Mouse (Mus musculus) embryonic facial prominence, embryonic 14.5 days (tissue): ENCODE results near the gene Dnajc19. TPM values are rescaled to one million over a fixed set of nuclear protein-coding genes. Genes with fewer than 3 reads are reported as not detected.

ENCODE experiments used
- ATAC-seq: fragments of 200-750 bp; cut with Nextera tagmentation; 2 replicates; pipeline ENCODE4 v1.8.0; 2017; ENCODE audit warnings: low read depth, moderate number of reproducible peaks, moderate TSS enrichment
- DNase-seq: peaks from one replicate; pipeline ENCODE4 v3.0.0-alpha.2; 2015; ENCODE audit warnings: low spot score
- H3K27ac ChIP-seq: fragments of 300-500 bp; sonication (generic); replicated peaks from 2 replicates; pipeline ENCODE4 v1.5.1; 2014; ENCODE audit warnings: low read depth, mild to moderate bottlenecking, low read length, moderate library complexity
- H3K27me3 ChIP-seq: fragments of 300-500 bp; sonication (generic); replicated peaks from 2 replicates; pipeline ENCODE4 v1.6.1; 2014; ENCODE audit warnings: low read length; ENCODE audit not compliant: control insufficient read depth, insufficient read depth
- H3K36me3 ChIP-seq: fragments of 300-500 bp; sonication (generic); 2 replicates; pipeline ENCODE4 v1.6.1; 2014; ENCODE audit warnings: low read length, mixed read lengths; ENCODE audit not compliant: control insufficient read depth, insufficient read depth
- H3K4me1 ChIP-seq: fragments of 300-500 bp; sonication (generic); 2 replicates; pipeline ENCODE4 v1.6.1; 2014; ENCODE audit warnings: antibody characterized with exemption, low read length; ENCODE audit not compliant: control insufficient read depth, insufficient read depth
- H3K4me2 ChIP-seq: fragments of 300-500 bp; sonication (generic); 2 replicates; pipeline ENCODE4 v1.6.1; 2014; ENCODE audit warnings: low read depth, mild to moderate bottlenecking, low read length, moderate library complexity, mixed read lengths
- H3K4me3 ChIP-seq: fragments of 300-500 bp; sonication (generic); 2 replicates; pipeline ENCODE4 v1.5.1; 2014; ENCODE audit warnings: low read depth, mild to moderate bottlenecking, low read length
- H3K9ac ChIP-seq: fragments of 300-500 bp; sonication (generic); 2 replicates; pipeline ENCODE4 v1.6.1; 2014; ENCODE audit warnings: low read depth, mild to moderate bottlenecking, low read length, moderate library complexity, mixed read lengths
- H3K9me3 ChIP-seq: fragments of 300-500 bp; sonication (generic); 2 replicates; pipeline ENCODE4 v1.6.1; 2016; ENCODE audit warnings: low read length; ENCODE audit not compliant: control insufficient read depth
- WGBS: fragments of 180-500 bp; shearing (Covaris S2); extraction: QIAGEN DNeasy Blood & Tissue Kit; methylation state at CpG from one replicate; pipeline ENCODE4 v1.1.7; 2014; 5-methylcytosine and 5-hydroxymethylcytosine counted together
- polyA plus RNA-seq: library from polyadenylated mRNA; unstranded; fragments of >200 nt; fragmentation: Nextera tagmentation; extraction: Ambion mirVana; gene quantifications from 2 replicates; pipeline ENCODE4 v1.2.1, GENCODE M21; 2014

Dnajc19 gene
- polyA plus RNA-seq, 1 experiment from 2014 or later, result 138 TPM

- H3K36me3 ChIP-seq, result no peaks in the 10 kb centered on the region
- H3K4me1 ChIP-seq, result peaks cover 10% of the 10 kb centered on the region; the same call in 1 of the 2 replicates
- peak overlapping the region; percentile 97 for H3K4me3 ChIP-seq
- no peaks in the 10 kb centered on the region for H3K9me3 ChIP-seq
- 0% methylated on average over 25 of the region's 70 CpGs for WGBS
- peak overlapping the region; percentile 100 for H3K9ac ChIP-seq
- peak overlapping the region; percentile 92 for H3K27ac ChIP-seq
- peak overlapping the region; percentile 71 for H3K4me2 ChIP-seq
- no peaks in the 10 kb centered on the region for H3K27me3 ChIP-seq
- peak; percentile 19; the same call in 1 of the 2 replicates for ATAC-seq
- peak; percentile 13 for DNase-seq
Observed at GRCm38 (mm10) chr3:34020382-34021258, 60.5 kb downstream of the Dnajc19 start.

GRCm38 (mm10) chr3:34019540-34020381, 61.4 kb downstream of the Dnajc19 start, which contains the start of gene Fxr1:
Fxr1 (plus strand) TSS chr3:34019943.
- peak; percentile 98 for ATAC-seq
- Histone ChIP-seq H3K36me3 (no peaks in the 10 kb centered on the region), H3K4me2 (peak within 1 kb of the TSS; percentile 71), H3K4me1 (peaks cover 10% of the 10 kb centered on the region; the same call in 1 of the 2 replicates), H3K9me3 (0 out of 2 replicates have a peak, but pooled peaks cover 3% of the 10 kb centered on the region), H3K27me3 (no peaks in the 10 kb centered on the region), H3K4me3 (peak within 1 kb of the TSS; percentile 97), H3K9ac (peak within 1 kb of the TSS; percentile 100), H3K27ac (peak within 1 kb of the TSS; percentile 92)
- DNase-seq, result peak; percentile 93
- WGBS, result under 1% methylated on average over 37 of the region's 97 CpGs

GRCm38 (mm10) chr3:34008191-34008590, 72.9 kb downstream of the Dnajc19 start:
- Histone ChIP-seq H3K4me1 (no peaks in the 10 kb centered on the region), H3K9me3 (no peaks in the 10 kb centered on the region)
- WGBS, result 43% methylated on average over 6 of the region's 6 CpGs

GRCm38 (mm10) chr3:34007611-34008010, 73.5 kb downstream of the Dnajc19 start:
- Histone ChIP-seq H3K36me3 (no peaks in the 10 kb centered on the region), H3K4me3 (no peak overlapping the region), H3K9me3 (no peaks in the 10 kb centered on the region), H3K4me1 (no peaks in the 10 kb centered on the region), H3K9ac (no peak overlapping the region), H3K4me2 (no peak overlapping the region), H3K27me3 (no peaks in the 10 kb centered on the region), H3K27ac (no peak overlapping the region)
- no peak for DNase-seq
- no peak for ATAC-seq
- 59% methylated on average over 4 of the region's 4 CpGs for WGBS

More at GRCm38 (mm10) chr3:34008191-34008590, 72.9 kb downstream of the Dnajc19 start:
- no peak for DNase-seq
- Histone ChIP-seq H3K36me3 (no peaks in the 10 kb centered on the region), H3K4me3 (no peak overlapping the region), H3K27me3 (no peaks in the 10 kb centered on the region), H3K4me2 (no peak overlapping the region), H3K27ac (no peak overlapping the region), H3K9ac (no peak overlapping the region)
- ATAC-seq, result no peak

- H3K9me3 ChIP-seq, result no peaks in the 10 kb centered on the region
- H3K4me3 ChIP-seq, result no peak overlapping the region
- 66% methylated on average over 3 of the region's 3 CpGs for WGBS
- no peaks in the 10 kb centered on the region for H3K27me3 ChIP-seq
- H3K36me3 ChIP-seq, result no peaks in the 10 kb centered on the region
- H3K9ac ChIP-seq, result no peak overlapping the region
- ATAC-seq (no peak), DNase-seq (no peak)
- no peak overlapping the region for H3K27ac ChIP-seq
- no peak overlapping the region for H3K4me2 ChIP-seq
- H3K4me1 ChIP-seq, result no peaks in the 10 kb centered on the region
Observed at GRCm38 (mm10) chr3:34006824-34007223, 74.3 kb downstream of the Dnajc19 start.

GRCm38 (mm10) chr3:34006301-34006700, 74.8 kb downstream of the Dnajc19 start:
- ATAC-seq, result no peak
- Histone ChIP-seq H3K4me2 (no peak overlapping the region), H3K36me3 (no peaks in the 10 kb centered on the region), H3K27me3 (no peaks in the 10 kb centered on the region), H3K27ac (no peak overlapping the region), H3K9ac (no peak overlapping the region), H3K9me3 (no peaks in the 10 kb centered on the region), H3K4me1 (no peaks in the 10 kb centered on the region), H3K4me3 (no peak overlapping the region)
- 59% methylated on average over 2 of the region's 2 CpGs for WGBS
- no peak for DNase-seq

Other genes with a start within 250 kb of the Dnajc19 start
- gene Ccdc39, start 237.0 kb downstream of the Dnajc19 start, polyA plus RNA-seq, result 4.8 and 7.1 TPM in 2 replicates
- gene Fxr1, start 61.4 kb downstream of the Dnajc19 start, polyA plus RNA-seq, result 78.8 and 82.4 TPM in 2 replicates